Mouse (Mus musculus) bone marrow macrophage, adult 2 months (primary cell): Measurements from ENCODE around the gene Cdk19. TPM values are rescaled to one million over a fixed set of nuclear protein-coding genes. Genes with fewer than 3 reads are reported as not detected.
"Not testable (repeated sequence)": the region's sequence is repeated elsewhere in the genome, so short reads cannot be mapped to it uniquely, and the experiment has no call there.

Experiments
- H3K27ac ChIP-seq: 2 replicates; pipeline ENCODE4 v1.5.1; 2012; ENCODE audit warnings: low read depth, low read length; ENCODE audit not compliant: insufficient read depth
- H3K4me1 ChIP-seq: 2 replicates; pipeline ENCODE4 v1.6.1; 2012; ENCODE audit warnings: low read length; ENCODE audit not compliant: control insufficient read depth, insufficient read depth
- H3K4me3 ChIP-seq: 2 replicates; pipeline ENCODE4 v1.5.1; 2012; ENCODE audit warnings: mild to moderate bottlenecking, low read length, moderate library complexity; ENCODE audit not compliant: insufficient read depth
- CTCF ChIP-seq: IDR thresholded peaks from 2 replicates; pipeline ENCODE4 v1.5.1; 2012; ENCODE audit warnings: low read depth, mild to moderate bottlenecking, low read length, moderate library complexity
- POLR2A ChIP-seq: IDR thresholded peaks from 2 replicates; pipeline ENCODE4 v1.6.1; 2012; ENCODE audit warnings: mild to moderate bottlenecking, low read depth, low read length, borderline replicate concordance
- polyA plus RNA-seq: library from polyadenylated mRNA; stranded (reverse); fragments of >200 nt; gene quantifications from 2 replicates; pipeline ENCODE4 v1.2.4, GENCODE M21; 2012; ENCODE audit not compliant: missing spikeins, insufficient read depth, insufficient read length

The Cdk19 gene
- polyA plus RNA-seq, 1 experiment = 41.2 TPM

- Histone ChIP-seq H3K27ac (peak overlapping the region; percentile 57), H3K4me1 (peaks cover 52% of the 10 kb centered on the region), H3K4me3 (no peak overlapping the region)
- no peak for TF ChIP-seq POLR2A
- TF ChIP-seq CTCF = no peak
Observed at GRCm38 (mm10) chr10:40524032-40524806, 184.9 kb downstream of the Cdk19 start.

GRCm38 (mm10) chr10:40524991-40525390 lies 185.6 kb downstream of the Cdk19 start:
- Histone ChIP-seq H3K4me3 (0 out of 2 replicates have a peak overlapping the region, but pooled peaks have one; percentile 4), H3K4me1 (peaks cover 55% of the 10 kb centered on the region), H3K27ac (peak overlapping the region; percentile 69)
- no peak for TF ChIP-seq CTCF
- no peak for TF ChIP-seq POLR2A

DNA sequence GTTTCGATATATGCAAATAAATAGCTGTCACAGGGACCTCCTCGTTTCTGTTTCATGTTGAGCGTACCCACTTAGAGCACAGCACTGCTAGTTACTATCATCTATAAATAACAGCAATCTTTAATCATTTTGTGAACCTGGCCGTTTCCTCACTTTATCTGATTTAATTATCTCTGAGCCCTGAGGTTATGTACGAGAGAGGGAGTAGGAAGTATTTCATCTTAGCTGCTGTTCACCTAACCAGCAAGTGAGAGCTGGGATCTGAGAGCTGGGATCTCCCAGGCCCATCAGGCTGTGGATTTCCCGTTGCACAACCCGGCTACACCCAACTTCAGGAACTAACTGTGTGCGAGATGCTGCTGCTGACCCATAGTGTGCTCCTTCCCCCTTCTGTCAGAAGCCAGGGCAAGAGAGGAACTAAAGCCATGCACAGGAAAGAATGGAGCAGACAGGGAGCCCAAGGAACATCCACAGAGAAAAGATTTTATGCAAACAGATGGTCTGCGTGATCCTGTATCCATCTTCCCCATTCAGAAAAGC lies 186.3 kb downstream of the Cdk19 start:
- TF ChIP-seq POLR2A = no peak
- no peak for TF ChIP-seq CTCF
- peak overlapping the region; percentile 4; the same call in 1 of the 2 replicates for H3K4me3 ChIP-seq
- H3K4me1 ChIP-seq = peaks cover 55% of the 10 kb centered on the region
- peak overlapping the region; percentile 69 for H3K27ac ChIP-seq

GRCm38 (mm10) chr10:40526301-40526761 lies 187.0 kb downstream of the Cdk19 start:
- Histone ChIP-seq H3K4me3 (no peak overlapping the region), H3K4me1 (peaks cover 50% of the 10 kb centered on the region), H3K27ac (peak overlapping the region; percentile 68)
- no peak for TF ChIP-seq POLR2A
- TF ChIP-seq CTCF = no peak

DNA sequence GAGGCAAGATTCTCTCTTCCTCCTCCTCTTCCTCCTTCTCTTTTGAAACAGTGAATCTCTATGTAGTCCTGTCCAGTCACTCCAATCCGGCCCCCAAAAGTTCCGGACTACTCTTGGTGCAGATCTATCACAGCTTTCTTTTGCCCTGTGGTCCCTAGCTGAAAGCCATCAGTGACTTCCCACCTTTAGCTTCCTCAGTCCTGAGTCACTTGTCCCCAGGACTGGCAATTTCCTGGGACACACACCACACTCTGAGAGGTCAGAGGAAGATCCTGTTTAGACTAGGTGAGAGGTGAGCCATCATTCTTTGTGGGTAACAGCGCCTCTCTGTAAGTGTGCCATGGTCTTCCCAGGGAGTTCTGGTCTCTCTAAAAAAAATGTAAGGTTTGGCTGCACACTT lies 187.6 kb downstream of the Cdk19 start:
- Histone ChIP-seq H3K4me1 (peaks cover 44% of the 10 kb centered on the region), H3K4me3 (no peak overlapping the region), H3K27ac (no peak overlapping the region)
- TF ChIP-seq POLR2A (no peak), CTCF (no peak)

DNA sequence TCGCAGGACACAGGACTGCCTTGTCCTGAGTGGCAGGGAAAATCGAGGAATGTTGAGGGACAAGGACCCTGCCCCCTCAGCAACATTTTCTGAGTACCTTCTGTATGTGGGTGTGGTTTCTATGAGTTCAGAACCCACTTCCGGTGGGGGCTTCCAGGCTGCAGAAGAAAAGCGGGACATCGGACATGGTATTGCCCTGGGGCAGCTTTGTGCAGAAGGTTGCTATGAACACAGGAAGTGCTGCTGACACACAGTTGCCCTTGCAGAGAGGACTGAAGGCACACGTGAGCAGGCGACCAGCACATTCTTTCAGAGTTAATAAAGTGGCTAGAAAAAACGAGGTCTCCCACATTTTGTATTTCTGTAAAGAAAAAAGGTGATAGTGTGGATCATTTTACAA lies 188.2 kb downstream of the Cdk19 start:
- Histone ChIP-seq H3K4me3 (no peak overlapping the region), H3K4me1 (peaks cover 40% of the 10 kb centered on the region)
- no peak for TF ChIP-seq POLR2A
- no peak for TF ChIP-seq CTCF

GRCm38 (mm10) chr10:40528668-40529067 lies 189.3 kb downstream of the Cdk19 start:
- Histone ChIP-seq H3K4me3 (no peak overlapping the region), H3K4me1 (peaks cover 40% of the 10 kb centered on the region), H3K27ac (no peak overlapping the region)
- TF ChIP-seq POLR2A (no peak), CTCF (no peak)

More for the DNA sequence above, 188.2 kb downstream of the Cdk19 start:
- no peak overlapping the region for H3K27ac ChIP-seq

DNA sequence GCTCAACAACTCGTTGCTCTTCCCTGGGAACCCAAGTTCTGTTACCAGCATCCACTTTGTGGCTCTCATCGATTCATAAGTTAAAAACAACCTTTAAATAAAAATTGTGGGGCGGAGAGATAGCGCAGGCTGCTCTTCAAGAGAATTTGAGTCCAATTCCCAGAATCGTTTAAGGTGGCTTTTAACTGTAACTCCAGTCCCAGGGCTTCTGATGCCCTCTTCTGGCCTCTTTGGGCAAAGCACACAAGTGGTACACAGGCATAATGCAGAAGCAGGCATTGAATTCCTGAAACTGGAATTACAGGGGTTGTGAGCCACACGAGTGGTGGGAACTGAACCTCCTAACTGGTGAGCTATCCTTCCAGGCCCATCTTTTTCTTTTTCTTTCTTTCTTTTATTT lies 190.3 kb downstream of the Cdk19 start:
- Histone ChIP-seq H3K4me1 (peaks cover 32% of the 10 kb centered on the region), H3K27ac (no peak overlapping the region), H3K4me3 (no peak overlapping the region)
- TF ChIP-seq POLR2A = no peak
- TF ChIP-seq CTCF = peak; percentile 51

DNA sequence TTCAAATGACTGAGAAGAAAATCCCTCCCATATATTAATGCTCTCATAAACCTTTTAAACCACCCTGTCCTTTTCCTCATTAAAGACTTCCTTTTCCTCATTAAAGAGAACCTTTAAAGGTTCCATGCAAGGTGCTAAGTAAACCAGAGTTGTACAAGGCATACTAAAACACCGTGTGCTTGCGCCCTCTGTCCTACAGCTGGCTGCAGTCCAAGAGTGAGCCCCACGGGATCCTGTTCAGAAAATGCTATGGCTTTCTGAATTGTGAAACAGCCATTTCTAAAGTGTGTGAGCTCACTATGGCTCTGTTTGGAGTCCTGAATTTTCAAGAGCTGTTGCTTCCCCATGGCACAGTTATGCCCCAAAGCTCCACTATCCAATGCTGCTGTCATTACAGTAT lies 191.3 kb downstream of the Cdk19 start:
- TF ChIP-seq CTCF (no peak), POLR2A (no peak)
- no peak overlapping the region for H3K27ac ChIP-seq
- H3K4me1 ChIP-seq = peaks cover 28% of the 10 kb centered on the region
- no peak overlapping the region for H3K4me3 ChIP-seq

DNA sequence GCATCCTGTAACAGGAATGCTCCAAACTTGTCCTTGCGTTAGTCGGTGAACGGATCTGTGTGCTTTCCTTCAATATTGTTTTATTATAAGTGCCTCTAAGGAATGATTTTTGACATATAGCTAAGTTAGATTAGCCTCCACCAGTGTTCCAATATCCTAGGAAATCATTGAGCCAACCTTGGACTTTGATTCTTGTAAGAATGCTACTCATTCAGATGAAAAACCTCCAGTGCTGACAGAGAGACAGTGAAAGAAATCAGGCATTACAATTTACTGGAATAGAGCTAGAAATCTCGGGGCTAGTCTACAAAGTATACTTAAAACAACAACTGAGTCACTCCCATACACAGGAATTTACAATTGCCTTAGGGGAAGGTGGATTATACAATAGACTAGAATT lies 193.2 kb downstream of the Cdk19 start:
- H3K27ac ChIP-seq, H3K4me3 ChIP-seq: not testable (repeated sequence)
- H3K4me1 ChIP-seq = peaks cover 11% of the 10 kb centered on the region

Other genes with a start within 250 kb of the Cdk19 start
- 59.0 and 61.3 TPM in 2 replicates for gene Slc16a10, start 197.3 kb upstream of the Cdk19 start, polyA plus RNA-seq
- gene Rpf2, start 92.5 kb upstream of the Cdk19 start, polyA plus RNA-seq = 27.4 and 28.9 TPM in 2 replicates
- 36.4 and 47.3 TPM in 2 replicates for gene Gtf3c6, start 81.5 kb upstream of the Cdk19 start, polyA plus RNA-seq
- 40.0 and 44.2 TPM in 2 replicates for gene Amd1, start 37.4 kb upstream of the Cdk19 start, polyA plus RNA-seq
- not detected in 2 replicates for gene Slc22a16, start 230.8 kb downstream of the Cdk19 start, polyA plus RNA-seq